Mouse (Mus musculus): ENCODE results near the gene Csde1. TPM values are rescaled to one million over a fixed set of nuclear protein-coding genes. Genes with fewer than 3 reads are reported as not detected.
A peak's percentile ranks its signal among the peaks of the same experiment; 100 is the strongest.

Gene Csde1
- 377 and 546 TPM in 2 replicates for polyA plus RNA-seq (2012; ENCODE audit: insufficient read depth, insufficient read length, missing spikeins)

GRCm38 (mm10) chr3:103020249-103020942 is at the start of gene Csde1:
Gene Csde1, plus strand, starts transcription at chr3:103020426.
- Histone ChIP-seq H3K27ac (replicated peaks; ENCODE audit: low read depth, low read length) (peak within 1 kb of the TSS; percentile 91), H3K4me1 (ENCODE audit: control insufficient read depth, insufficient read depth, insufficient read length, low read length) (peaks cover 6% of the 10 kb centered on the region; the same call in 1 of the 2 replicates), H3K4me3 (ENCODE audit: insufficient read depth, low read depth, low read length) (peak within 1 kb of the TSS; percentile 79)

DNA sequence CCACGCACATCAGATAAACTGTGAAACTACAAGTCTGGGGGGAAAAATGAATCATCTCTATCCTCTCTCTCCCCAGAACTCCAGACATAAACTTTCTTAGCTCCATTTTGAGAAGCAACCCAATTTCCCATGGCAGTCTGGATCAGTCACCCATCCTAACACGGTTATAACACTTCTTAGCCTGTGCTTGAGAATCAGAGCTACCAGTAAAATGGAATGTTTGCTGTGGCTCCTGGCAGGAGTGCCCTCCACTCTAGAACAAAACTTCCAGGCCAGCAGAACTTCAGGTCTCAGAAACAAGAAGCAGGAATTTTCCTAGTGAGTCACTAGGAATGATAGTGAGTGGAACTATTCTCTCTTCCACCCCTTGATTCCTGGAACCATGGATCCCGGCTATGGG is 49.7 kb upstream of the Csde1 start:
- Histone ChIP-seq H3K4me3 (ENCODE audit: insufficient read depth, low read depth, low read length) (no peak overlapping the region), H3K4me1 (ENCODE audit: control insufficient read depth, insufficient read depth, insufficient read length, low read length) (no peaks in the 10 kb centered on the region), H3K27ac (replicated peaks; ENCODE audit: low read depth, low read length) (no peak overlapping the region)

DNA sequence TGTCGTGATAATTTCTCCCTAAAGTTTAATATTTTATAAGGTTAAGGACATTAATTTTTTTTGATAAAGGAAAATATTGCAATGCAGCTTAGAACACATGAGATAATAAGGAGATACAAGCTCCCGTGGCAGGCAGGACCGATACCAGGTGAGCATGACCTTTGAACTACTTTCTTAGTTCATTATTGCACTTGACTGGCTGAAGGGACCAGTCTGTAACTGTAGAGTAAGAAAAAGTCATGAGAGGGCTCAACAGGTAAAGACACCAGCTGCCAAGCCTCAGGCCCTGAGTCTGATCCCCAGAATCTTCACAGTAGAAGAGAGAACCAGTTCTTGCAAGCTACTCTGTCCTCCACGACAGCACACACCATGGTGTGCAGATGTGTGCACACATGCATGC is 43.3 kb upstream of the Csde1 start:
- Histone ChIP-seq H3K27ac (replicated peaks; ENCODE audit: low read depth, low read length) (no peak overlapping the region), H3K4me3 (ENCODE audit: insufficient read depth, low read depth, low read length) (no peak overlapping the region), H3K4me1 (ENCODE audit: control insufficient read depth, insufficient read depth, insufficient read length, low read length) (no peaks in the 10 kb centered on the region)

GRCm38 (mm10) chr3:102979550-102980348 is 40.5 kb upstream of the Csde1 start:
- no peaks in the 10 kb centered on the region for H3K4me1 ChIP-seq (ENCODE audit: control insufficient read depth, insufficient read depth, insufficient read length, low read length)
- H3K4me3 ChIP-seq (ENCODE audit: insufficient read depth, low read depth, low read length), result no peak overlapping the region
- no peak overlapping the region for H3K27ac ChIP-seq (replicated peaks; ENCODE audit: low read depth, low read length)

GRCm38 (mm10) chr3:102980349-102980736 is 39.9 kb upstream of the Csde1 start:
- H3K4me3 ChIP-seq (ENCODE audit: insufficient read depth, low read depth, low read length), result no peak overlapping the region
- H3K27ac ChIP-seq (replicated peaks; ENCODE audit: low read depth, low read length), result no peak overlapping the region

GRCm38 (mm10) chr3:102991041-102991440 is 29.2 kb upstream of the Csde1 start:
- Histone ChIP-seq H3K4me1 (ENCODE audit: control insufficient read depth, insufficient read depth, insufficient read length, low read length) (no peaks in the 10 kb centered on the region; the same call in 1 of the 2 replicates), H3K4me3 (ENCODE audit: insufficient read depth, low read depth, low read length) (no peak overlapping the region), H3K27ac (replicated peaks; ENCODE audit: low read depth, low read length) (no peak overlapping the region)

More at GRCm38 (mm10) chr3:102980349-102980736, 39.9 kb upstream of the Csde1 start:
- H3K4me1 ChIP-seq (ENCODE audit: control insufficient read depth, insufficient read depth, insufficient read length, low read length), result no peaks in the 10 kb centered on the region

DNA sequence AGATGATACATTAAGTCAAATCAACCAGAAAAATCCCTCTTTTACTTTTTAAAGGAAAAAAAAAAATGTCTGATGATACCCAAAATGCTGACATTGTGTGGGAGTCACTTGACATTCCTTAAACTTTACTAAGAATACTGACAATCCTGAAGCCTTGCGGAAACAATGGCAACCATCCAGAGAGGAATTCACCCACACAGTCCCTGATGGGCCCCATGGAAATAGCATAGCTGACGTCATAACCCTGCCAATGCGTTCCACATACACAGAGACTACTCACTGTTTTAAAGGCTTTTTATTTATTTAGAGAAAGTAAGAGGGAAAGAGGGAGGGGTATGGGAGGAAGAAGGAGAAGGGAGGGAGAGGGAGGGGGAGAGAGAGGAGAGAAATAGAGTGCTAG is 27.3 kb upstream of the Csde1 start:
- H3K4me3 ChIP-seq (ENCODE audit: insufficient read depth, low read depth, low read length), result no peak overlapping the region
- peaks cover 6% of the 10 kb centered on the region for H3K4me1 ChIP-seq (ENCODE audit: control insufficient read depth, insufficient read depth, insufficient read length, low read length)
- H3K27ac ChIP-seq (replicated peaks; ENCODE audit: low read depth, low read length), result no peak overlapping the region

DNA sequence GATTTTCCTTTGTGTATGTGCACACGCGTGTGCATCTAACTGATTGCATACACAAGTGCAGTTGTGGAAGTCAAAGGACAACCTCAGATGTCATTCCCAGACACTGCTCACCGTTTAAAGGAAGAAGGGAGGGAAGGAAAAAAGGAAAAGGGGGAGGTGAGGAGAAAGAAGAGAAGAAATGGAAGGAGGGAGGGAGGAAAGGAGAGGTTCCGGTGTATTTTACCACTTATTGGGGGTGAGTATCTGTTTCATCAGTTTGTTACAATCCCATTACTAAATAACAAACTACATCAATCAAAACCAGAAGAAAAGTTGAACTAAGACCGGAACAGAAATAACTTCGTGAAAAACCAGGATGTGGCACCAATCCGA is 25.0 kb upstream of the Csde1 start:
- peaks cover 6% of the 10 kb centered on the region for H3K4me1 ChIP-seq (ENCODE audit: control insufficient read depth, insufficient read depth, insufficient read length, low read length)
- peak overlapping the region; percentile 64 for H3K27ac ChIP-seq (replicated peaks; ENCODE audit: low read depth, low read length)
- H3K4me3 ChIP-seq (ENCODE audit: insufficient read depth, low read depth, low read length), result peak overlapping the region; percentile 95

DNA sequence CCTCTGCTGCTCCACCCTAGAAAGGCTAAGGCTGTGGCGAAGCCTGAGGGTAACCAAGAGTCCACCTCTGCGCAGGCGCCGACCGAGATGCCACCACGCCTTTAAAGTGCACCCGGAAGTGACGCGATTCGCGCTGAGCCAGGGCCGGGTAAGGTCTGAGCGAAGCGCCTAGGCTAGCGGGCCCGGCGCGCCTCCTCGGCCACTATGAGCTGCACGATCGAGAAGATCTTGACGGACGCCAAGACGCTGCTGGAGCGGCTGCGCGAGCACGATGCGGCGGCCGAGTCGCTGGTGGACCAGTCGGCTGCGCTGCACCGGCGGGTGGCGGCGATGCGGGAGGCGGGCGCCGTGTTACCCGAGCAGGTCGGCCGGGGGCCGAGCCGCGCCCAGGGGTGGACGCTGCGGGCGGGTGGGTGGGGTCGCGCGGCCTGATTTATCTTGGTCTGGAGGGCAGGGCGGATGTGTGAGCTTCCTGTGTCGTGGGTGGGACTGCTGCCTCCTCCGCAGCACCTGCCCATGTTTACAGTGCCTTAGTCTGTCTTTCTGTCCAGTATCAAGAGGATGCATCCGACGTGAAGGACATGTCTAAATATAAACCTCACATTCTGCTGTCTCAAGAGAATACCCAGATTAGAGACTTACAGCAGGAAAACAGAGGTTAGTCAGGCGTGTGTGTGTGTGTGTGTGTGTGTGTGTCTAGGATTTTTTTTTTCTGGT is 24.5 kb upstream of the Csde1 start, which contains the start of gene Sike1:
TSS of gene Sike1 (plus strand) at position 104 of the 717 bp plus-strand sequence.
- H3K4me1 ChIP-seq (ENCODE audit: control insufficient read depth, insufficient read depth, insufficient read length, low read length), result peaks cover 6% of the 10 kb centered on the region
- peak within 1 kb of the TSS; percentile 95 for H3K4me3 ChIP-seq (ENCODE audit: insufficient read depth, low read depth, low read length)
- peak within 1 kb of the TSS; percentile 96 for H3K27ac ChIP-seq (replicated peaks; ENCODE audit: low read depth, low read length)

DNA sequence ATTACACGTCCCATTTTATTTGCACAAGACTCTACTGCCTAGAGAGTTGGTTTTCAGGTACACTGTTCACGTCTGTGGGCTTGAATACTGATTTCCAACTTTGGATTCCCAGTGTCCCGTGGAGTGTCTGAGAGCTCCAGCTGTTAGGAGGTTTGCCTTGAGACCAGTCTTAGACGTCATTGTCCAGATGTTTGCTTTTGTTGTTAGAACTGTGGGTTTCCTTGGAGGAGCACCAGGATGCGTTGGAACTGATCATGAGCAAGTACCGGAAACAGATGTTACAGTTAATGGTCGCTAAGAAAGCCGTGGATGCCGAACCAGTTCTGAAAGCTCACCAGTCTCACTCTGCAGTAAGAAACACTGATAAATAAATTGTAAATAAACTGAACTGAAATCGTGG is 23.2 kb upstream of the Csde1 start:
- Histone ChIP-seq H3K4me1 (ENCODE audit: control insufficient read depth, insufficient read depth, insufficient read length, low read length) (peaks cover 6% of the 10 kb centered on the region), H3K27ac (replicated peaks; ENCODE audit: low read depth, low read length) (no peak overlapping the region), H3K4me3 (ENCODE audit: insufficient read depth, low read depth, low read length) (no peak overlapping the region)

GRCm38 (mm10) chr3:102997591-102997990 is 22.6 kb upstream of the Csde1 start:
- Histone ChIP-seq H3K4me1 (ENCODE audit: control insufficient read depth, insufficient read depth, insufficient read length, low read length) (peaks cover 6% of the 10 kb centered on the region), H3K4me3 (ENCODE audit: insufficient read depth, low read depth, low read length) (no peak overlapping the region), H3K27ac (replicated peaks; ENCODE audit: low read depth, low read length) (0 out of 2 replicates have a peak overlapping the region, but pooled peaks have one; percentile 8)

GRCm38 (mm10) chr3:103001595-103001994 is 18.6 kb upstream of the Csde1 start:
- H3K27ac ChIP-seq (replicated peaks; ENCODE audit: low read depth, low read length), result no peak overlapping the region

GRCm38 (mm10) chr3:103017350-103017749 is 2.9 kb upstream of the Csde1 start:
- H3K4me3 ChIP-seq (ENCODE audit: insufficient read depth, low read depth, low read length), result no peak overlapping the region
- no peak overlapping the region for H3K27ac ChIP-seq (replicated peaks; ENCODE audit: low read depth, low read length)
- peaks cover 3% of the 10 kb centered on the region; the same call in 1 of the 2 replicates for H3K4me1 ChIP-seq (ENCODE audit: control insufficient read depth, insufficient read depth, insufficient read length, low read length)

More at GRCm38 (mm10) chr3:103001595-103001994, 18.6 kb upstream of the Csde1 start:
- Histone ChIP-seq H3K4me3 (ENCODE audit: insufficient read depth, low read depth, low read length) (no peak overlapping the region), H3K4me1 (ENCODE audit: control insufficient read depth, insufficient read depth, insufficient read length, low read length) (peaks cover 4% of the 10 kb centered on the region)

DNA sequence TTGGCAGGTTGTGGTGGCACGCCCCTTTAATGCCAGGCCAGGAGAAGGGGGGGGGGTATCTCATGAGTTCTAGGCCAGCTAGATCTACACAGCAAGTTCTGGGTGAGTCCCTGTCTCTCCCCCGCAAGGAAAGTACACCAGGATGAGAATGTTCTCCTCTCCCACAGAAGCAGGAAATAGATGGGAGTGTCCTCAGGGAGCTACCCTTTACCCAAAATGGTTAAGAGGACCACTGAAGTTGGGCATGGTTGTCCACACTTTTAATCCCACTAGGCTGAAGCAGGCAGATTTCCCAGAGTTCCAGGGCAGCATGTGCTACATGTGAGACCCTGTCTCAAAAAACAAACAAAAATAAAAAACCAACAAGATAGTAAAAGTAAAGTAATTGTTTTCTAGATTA is 764 bp upstream of the Csde1 start:
- Histone ChIP-seq H3K27ac (replicated peaks; ENCODE audit: low read depth, low read length) (peak overlapping the region; percentile 74), H3K4me1 (ENCODE audit: control insufficient read depth, insufficient read depth, insufficient read length, low read length) (peaks cover 3% of the 10 kb centered on the region; the same call in 1 of the 2 replicates), H3K4me3 (ENCODE audit: insufficient read depth, low read depth, low read length) (no peak overlapping the region; the same call in 1 of the 2 replicates)

Measured in brown adipose tissue, adult 24 weeks (tissue).